Mouse (Mus musculus) megakaryocyte, embryonic 14.5 days (primary cell): ENCODE results near the gene Irgc1.

Experiments
- FLI1 ChIP-seq: IDR thresholded peaks from 2 replicates; pipeline ENCODE4 v1.6.1; 2012; ENCODE audit warnings: low read length, inconsistent platforms, mixed read lengths
- GATA1 ChIP-seq: IDR thresholded peaks from 3 replicates; pipeline ENCODE4 v1.6.1; 2012; ENCODE audit warnings: mixed read lengths, low read length, inconsistent platforms, borderline replicate concordance

- TF ChIP-seq FLI1 (no peak), GATA1 (no peak)
Observed at GRCm38 (mm10) chr7:24422251-24422650, 29.8 kb downstream of the Irgc1 start.
